Mouse (Mus musculus) layer of hippocampus, postnatal 10 days (tissue): ENCODE data around the gene Ccdc92b. TPM values are rescaled to one million over a fixed set of nuclear protein-coding genes. Genes with fewer than 3 reads are reported as not detected.
"Not testable (repeated sequence)": the region's sequence is repeated elsewhere in the genome, so short reads cannot be mapped to it uniquely, and the experiment has no call there.

Experiments
- DNase-seq, 2 experiments: peaks; one replicate each; pipeline ENCODE4 v3.0.0; 2021; ENCODE audit warnings: low spot score in 2 of 2
- long read RNA-seq: library from polyadenylated mRNA; stranded (forward); transcript quantifications from one replicate; pipeline ENCODE4 v2.0.0, GENCODE M21; 2023
- total RNA-seq, 2 experiments: library from RNA; stranded (reverse); gene quantifications; 2 replicates each; pipeline ENCODE4 v1.2.3; 2021

The Ccdc92b gene
- total RNA-seq = 10 to 100 TPM; 15.9 to 16.3 TPM
- long read RNA-seq, full-length matches to known transcripts = 8 of 13 reads
- long read RNA-seq, partial matches to known transcripts = 0 of 13 reads
- long read RNA-seq, other reads (novel, unspliced or antisense) = 5 of 13 reads

- DNase-seq = peak; percentile 83 to 88
These were observed at the start of gene Ccdc92b for GRCm38 (mm10) chr11:74619201-74619955. Gene Ccdc92b (plus strand): TSS chr11:74619605.

DNA sequence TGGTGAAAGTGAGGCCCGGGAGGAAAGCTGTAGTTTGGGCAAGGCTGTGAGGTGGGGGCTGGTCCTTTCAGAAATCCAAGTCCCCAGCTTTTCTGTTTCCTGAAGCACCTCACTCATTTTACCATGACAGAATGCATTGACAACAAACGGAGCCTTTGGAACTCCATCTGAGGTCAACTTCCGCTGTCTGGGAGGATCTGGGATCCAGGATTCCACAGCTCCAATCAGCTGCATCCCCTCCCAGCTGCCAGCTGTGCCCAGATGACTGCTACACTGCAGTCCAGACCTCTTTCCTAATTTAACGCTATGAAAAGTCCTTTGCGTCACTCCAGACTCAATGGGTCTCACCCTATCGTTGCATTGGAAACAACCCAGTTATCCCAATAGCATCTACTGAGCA is 49.7 kb upstream of the Ccdc92b start:
- DNase-seq = no peak

GRCm38 (mm10) chr11:74572459-74573061 is 46.8 kb upstream of the Ccdc92b start:
- no peak for DNase-seq

GRCm38 (mm10) chr11:74574768-74575434 is 44.5 kb upstream of the Ccdc92b start:
- DNase-seq = no peak

DNA sequence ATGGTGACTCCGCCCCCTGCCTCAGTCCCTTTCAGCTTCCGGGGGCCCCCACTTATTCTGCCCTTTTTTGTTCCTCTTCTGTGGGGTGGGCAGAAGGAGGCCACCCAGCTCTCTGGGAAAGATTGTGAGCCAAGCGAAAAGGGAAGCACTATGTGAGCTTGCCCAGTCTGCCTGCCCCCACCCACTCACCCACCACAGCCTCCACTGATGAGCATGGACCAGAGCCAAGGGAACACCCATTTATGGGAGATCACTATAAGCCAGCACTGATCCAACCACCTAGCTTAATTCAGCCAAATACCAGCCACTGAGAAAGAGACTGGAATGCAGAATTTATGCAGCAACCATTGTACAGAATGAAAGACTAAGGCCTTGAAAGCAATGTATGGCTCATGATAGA is 43.5 kb upstream of the Ccdc92b start:
- DNase-seq = no peak

GRCm38 (mm10) chr11:74577068-74577467 is 42.3 kb upstream of the Ccdc92b start:
- DNase-seq = no peak

DNA sequence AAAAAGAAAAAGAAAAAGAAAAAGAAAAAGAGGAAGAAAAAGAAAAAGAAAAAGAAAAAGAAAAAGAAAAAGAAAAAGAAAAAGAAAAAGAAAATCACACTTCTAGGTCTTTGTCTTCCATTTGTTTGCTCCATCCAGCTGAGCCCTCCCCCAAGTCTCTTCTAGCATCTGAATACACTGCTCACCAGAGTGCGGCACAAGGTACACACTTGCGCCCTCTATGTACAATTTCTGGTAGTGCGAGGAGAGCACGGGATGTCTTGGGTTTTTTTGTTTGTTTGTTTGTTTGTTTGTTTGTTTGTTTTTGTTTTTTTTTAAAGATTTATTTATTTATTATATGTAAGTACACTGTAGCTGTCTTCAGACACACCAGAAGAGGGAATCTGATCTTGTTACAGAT is 38.1 kb upstream of the Ccdc92b start:
- DNase-seq = not testable (repeated sequence)

- DNase-seq = no peak
These were observed 36.9 kb upstream of the Ccdc92b start for GRCm38 (mm10) chr11:74582464-74582863.

DNA sequence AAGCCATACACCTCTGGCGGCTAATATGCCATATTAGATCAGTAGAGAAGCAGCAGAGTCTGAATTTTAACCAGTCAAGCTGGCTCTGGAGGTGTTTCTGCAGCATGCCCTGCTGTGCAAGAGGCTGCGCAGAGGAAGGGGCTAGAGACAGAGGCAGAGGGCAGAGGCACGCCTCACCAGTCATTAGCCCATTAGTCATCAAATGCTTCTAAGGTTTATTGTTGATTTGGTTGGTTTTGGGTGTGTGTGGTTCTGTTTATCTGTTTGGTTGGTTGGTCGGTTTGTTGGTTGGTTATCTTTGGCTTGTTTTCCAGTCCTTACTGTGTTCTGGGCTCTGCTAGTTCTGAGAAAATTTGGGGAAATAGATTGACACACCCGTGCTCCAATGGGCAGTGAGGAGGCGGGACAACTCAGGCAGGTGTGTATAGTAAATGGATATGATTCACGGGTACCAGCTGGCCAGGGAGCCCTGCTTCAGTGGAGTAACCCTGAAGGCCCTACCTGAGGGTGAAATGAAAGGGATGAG is 35.5 kb upstream of the Ccdc92b start:
- DNase-seq = no peak

GRCm38 (mm10) chr11:74584946-74585723 is 34.3 kb upstream of the Ccdc92b start:
- DNase-seq = no peak

- no peak for DNase-seq
These were observed 33.0 kb upstream of the Ccdc92b start for GRCm38 (mm10) chr11:74586401-74586800.

DNA sequence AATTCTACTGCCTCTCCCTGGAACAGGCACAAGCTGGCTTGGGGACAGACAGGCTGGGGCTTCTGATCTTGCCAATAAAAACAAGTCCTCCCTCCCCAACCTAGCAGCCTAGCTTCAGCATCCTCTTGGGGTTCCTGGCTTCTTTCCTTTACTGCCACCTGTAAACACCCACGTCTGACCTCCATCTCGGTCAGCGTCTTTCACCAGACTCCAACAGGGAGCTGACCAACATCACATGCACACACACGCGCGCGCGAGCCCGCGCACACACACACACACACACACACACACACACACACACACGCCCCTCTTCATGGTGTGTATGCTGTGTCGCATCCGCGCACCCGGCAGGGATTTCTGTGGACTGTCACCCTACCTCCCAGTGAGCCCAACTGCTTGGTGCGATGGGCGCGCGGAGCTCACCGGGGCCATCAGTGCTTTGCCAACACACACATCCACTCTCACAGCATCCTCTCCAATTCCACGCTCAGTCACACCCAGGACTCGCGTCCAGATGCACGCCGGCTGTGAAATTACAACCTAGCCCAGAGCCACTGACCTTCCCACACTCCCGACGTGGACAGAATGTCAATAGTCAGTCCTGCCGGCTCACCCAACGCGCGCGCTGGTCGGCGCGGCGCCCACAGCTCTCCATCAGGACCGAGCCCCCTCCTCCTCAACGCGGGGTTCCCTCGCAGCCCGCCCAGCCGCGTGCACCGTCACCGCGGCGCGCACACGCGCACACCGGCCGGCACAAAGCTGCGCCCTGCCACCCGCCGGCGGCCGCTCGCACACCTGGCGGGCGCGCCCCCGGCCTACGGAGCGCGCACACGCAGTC is 29.8 kb upstream of the Ccdc92b start:
- peak; percentile 58 to 72 for DNase-seq

DNA sequence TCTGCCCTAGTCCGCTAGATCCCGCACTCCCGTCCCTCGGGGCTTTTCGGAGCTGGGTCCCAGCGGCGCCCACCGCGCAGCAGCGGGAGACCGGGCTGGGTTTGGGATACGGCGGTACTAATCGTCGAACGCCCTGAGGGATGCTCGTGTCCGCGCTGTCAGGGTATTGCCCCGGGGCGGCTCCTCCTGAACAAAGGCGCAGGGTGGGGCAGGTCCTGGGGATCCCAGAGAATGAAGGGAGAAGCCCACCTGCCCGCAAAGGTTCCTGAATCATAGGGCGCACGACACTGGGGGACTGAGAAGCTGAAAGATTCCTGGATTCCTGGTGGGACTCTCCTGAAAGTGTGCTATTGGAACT is 29.2 kb upstream of the Ccdc92b start:
- no peak for DNase-seq

DNA sequence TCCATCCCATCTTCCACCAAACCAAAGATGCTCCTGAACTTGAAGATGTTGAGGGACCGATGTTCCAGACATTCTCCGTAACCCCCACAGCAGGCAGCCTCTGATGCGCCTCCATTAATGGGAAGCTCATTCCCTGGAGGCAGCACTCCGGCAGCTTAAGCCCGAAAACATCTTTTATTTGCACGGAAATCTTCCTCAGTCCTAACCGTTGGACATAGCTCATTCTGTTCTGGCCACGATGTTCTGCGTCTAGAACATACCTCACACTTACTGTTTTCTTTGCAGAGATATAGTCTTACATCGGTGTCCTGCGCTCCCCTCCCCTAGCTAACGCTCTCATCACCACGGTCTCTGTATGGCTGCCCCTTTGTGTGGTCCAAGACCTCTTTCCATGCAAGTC is 28.7 kb upstream of the Ccdc92b start:
- no peak for DNase-seq

DNA sequence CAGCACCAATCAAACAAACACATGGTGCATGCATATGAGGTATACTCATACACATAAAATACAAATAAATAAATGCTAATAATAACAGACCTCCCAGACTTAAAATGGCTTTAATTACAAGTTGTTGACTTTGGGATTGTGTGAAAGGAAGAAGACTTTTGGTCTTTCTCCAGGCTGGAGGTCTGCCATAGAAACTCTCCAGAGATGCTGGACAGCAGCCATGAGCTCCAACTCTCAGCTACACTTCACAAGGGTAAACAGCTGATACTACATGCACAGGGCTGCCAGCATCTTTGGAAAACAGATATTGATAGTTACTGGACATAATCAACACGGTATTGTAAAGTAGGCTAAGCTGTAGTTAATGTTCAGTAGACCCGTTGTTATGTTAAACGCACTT is 27.2 kb upstream of the Ccdc92b start:
- peak in 1 of 2 experiments; percentile 13 for DNase-seq

DNA sequence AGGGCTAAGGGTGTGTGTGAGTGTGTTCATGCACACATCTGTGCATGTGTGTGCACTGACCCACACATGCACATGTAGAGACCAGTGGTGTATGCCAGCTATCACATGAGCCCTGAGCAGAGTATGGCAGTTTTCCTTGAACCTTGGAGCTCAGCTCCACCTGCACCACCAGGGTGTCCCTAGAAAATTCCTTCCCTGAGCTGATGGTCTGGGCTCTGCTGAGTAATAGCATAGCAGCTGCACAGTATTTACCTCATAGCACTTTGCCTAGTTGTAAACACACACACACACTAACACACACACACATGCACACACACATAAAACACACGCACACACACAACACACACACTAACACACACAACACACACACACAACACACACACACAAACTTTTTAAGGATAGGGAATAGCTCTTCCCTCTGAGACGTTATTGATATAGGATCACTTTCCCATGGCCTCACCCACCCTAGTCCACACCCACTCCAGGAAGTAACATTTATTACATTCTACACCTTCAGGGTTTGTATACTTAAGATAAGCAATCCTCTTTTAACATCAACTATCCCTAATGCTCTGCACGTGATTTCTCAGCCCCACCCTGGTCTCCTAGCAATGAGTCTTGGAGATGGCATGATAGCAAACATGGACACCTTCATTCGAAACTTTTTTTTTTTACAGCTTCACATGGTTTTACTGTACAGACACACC is 22.0 kb upstream of the Ccdc92b start:
- DNase-seq = no peak

DNA sequence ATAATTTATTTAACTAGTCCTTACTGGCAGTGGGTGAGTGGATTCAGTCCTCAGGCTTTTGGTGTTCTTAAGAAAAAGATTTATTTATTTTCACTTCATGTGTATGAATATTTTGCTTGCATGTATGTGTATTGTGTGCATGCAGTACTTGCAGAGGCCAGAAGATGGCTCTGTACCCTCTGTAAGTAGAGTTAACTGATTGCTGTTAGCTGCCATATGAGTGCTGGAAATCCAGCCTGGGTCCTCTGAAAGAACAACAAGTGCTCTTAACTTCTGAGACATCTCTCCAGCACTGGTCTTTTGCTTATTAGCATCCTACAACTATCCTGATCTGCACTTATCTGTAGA is 21.4 kb upstream of the Ccdc92b start:
- DNase-seq = no peak

- DNase-seq = no peak
These were observed 17.1 kb upstream of the Ccdc92b start for GRCm38 (mm10) chr11:74602286-74602685.

GRCm38 (mm10) chr11:74610068-74610467 is 9.3 kb upstream of the Ccdc92b start:
- no peak for DNase-seq
